Mouse (Mus musculus) MEL (cell line): ENCODE data around the gene Lman1l. TPM values are rescaled to one million over a fixed set of nuclear protein-coding genes. Genes with fewer than 3 reads are reported as not detected.
A peak's percentile ranks its signal among the peaks of the same experiment; 100 is the strongest.

Experiments
- DNase-seq: peaks from one replicate; pipeline ENCODE4 v3.0.0; 2011; ENCODE audit warnings: low read depth, low spot score
- H3K27ac ChIP-seq: 2 replicates; pipeline ENCODE4 v1.5.1; 2012; ENCODE audit warnings: low read depth, mild to moderate bottlenecking, control low read depth, low read length, moderate library complexity; ENCODE audit not compliant: control insufficient read depth
- H3K27me3 ChIP-seq, 2 experiments: fragments of 150-350 bp in 1 of 2; sonication (generic) in 1 of 2; 2 replicates each; pipeline ENCODE4 v1.6.1; 2012; ENCODE audit warnings: low read length in 2 of 2, mild to moderate bottlenecking in 2 of 2, improper control_type of control experiment in 1 of 2, moderate library complexity in 1 of 2; ENCODE audit not compliant: insufficient read depth in 2 of 2, control insufficient read depth in 1 of 2
- H3K36me3 ChIP-seq, 2 experiments: 2 replicates each; pipeline ENCODE4 v1.6.1; 2012 to 2014; ENCODE audit warnings: low read length in 2 of 2, improper control_type of control experiment in 1 of 2, inconsistent platforms in 1 of 2, mild to moderate bottlenecking in 1 of 2; ENCODE audit not compliant: insufficient read depth in 2 of 2, control insufficient read depth in 1 of 2
- H3K4me1 ChIP-seq, 2 experiments: fragments of 150-350 bp in 1 of 2; sonication (generic) in 1 of 2; 2 replicates each; pipeline ENCODE4 v1.6.1; 2012; ENCODE audit warnings: low read length in 2 of 2, improper control_type of control experiment in 1 of 2, mild to moderate bottlenecking in 1 of 2; ENCODE audit not compliant: insufficient read depth in 2 of 2, control insufficient read depth in 1 of 2
- H3K4me3 ChIP-seq, 2 experiments: fragments of 150-350 bp in 1 of 2; sonication (generic) in 1 of 2; 2 replicates each; pipeline ENCODE4 v1.5.1; 2012; ENCODE audit warnings: low read depth in 2 of 2, low read length in 2 of 2, mild to moderate bottlenecking in 2 of 2, moderate library complexity in 2 of 2, control low read depth in 1 of 2, improper control_type of control experiment in 1 of 2; ENCODE audit not compliant: control insufficient read depth in 1 of 2, insufficient read depth in 1 of 2
- H3K79me2 ChIP-seq: 2 replicates; pipeline ENCODE4 v1.6.1; 2012; ENCODE audit warnings: mild to moderate bottlenecking, low read length, moderate library complexity; ENCODE audit not compliant: control insufficient read depth, poor library complexity, insufficient read depth
- H3K9ac ChIP-seq: 2 replicates; pipeline ENCODE4 v1.6.1; 2012; ENCODE audit warnings: low read depth, mild to moderate bottlenecking, control low read depth, low read length, moderate library complexity; ENCODE audit not compliant: control insufficient read depth, poor library complexity, severe bottlenecking
- H3K9me3 ChIP-seq: fragments of 150-350 bp; sonication (generic); replicated peaks from 2 replicates; pipeline ENCODE4 v1.6.1; 2012; ENCODE audit warnings: mild to moderate bottlenecking, low read length, improper control_type of control experiment, moderate library complexity; ENCODE audit not compliant: insufficient read depth
- CHD1 ChIP-seq: IDR thresholded peaks from 2 replicates; pipeline ENCODE4 v1.6.1; 2012; ENCODE audit warnings: low read depth, mild to moderate bottlenecking, inconsistent platforms, low read length, improper control_type of control experiment
- CHD2 ChIP-seq: IDR thresholded peaks from 2 replicates; pipeline ENCODE4 v1.6.1; 2011; ENCODE audit warnings: low read length, improper control_type of control experiment
- ELF1 ChIP-seq: IDR thresholded peaks from 2 replicates; pipeline ENCODE4 v1.6.1; 2014; ENCODE audit warnings: low read depth, mild to moderate bottlenecking, inconsistent platforms, low read length, improper control_type of control experiment, moderate library complexity
- EP300 ChIP-seq, 2 experiments: IDR thresholded peaks; 2 replicates each; pipeline ENCODE4 v1.6.1; 2011; ENCODE audit warnings: improper control_type of control experiment in 2 of 2, low read length in 2 of 2, low read depth in 1 of 2, mild to moderate bottlenecking in 1 of 2
- ETS1 ChIP-seq: IDR thresholded peaks from 2 replicates; pipeline ENCODE4 v1.6.1; 2012; ENCODE audit warnings: low read depth, mild to moderate bottlenecking, inconsistent platforms, low read length, improper control_type of control experiment, moderate library complexity
- GATA1 ChIP-seq: IDR thresholded peaks from 2 replicates; pipeline ENCODE4 v1.6.1; 2011; ENCODE audit warnings: low read depth, low read length, improper control_type of control experiment
- HCFC1 ChIP-seq: IDR thresholded peaks from 2 replicates; pipeline ENCODE4 v1.6.1; 2012; ENCODE audit warnings: low read depth, mild to moderate bottlenecking, inconsistent platforms, low read length, improper control_type of control experiment, moderate library complexity
- MAFK ChIP-seq: IDR thresholded peaks from 2 replicates; pipeline ENCODE4 v1.6.1; 2011; ENCODE audit warnings: low read depth, mild to moderate bottlenecking, low read length, improper control_type of control experiment, borderline replicate concordance
- MAX ChIP-seq: IDR thresholded peaks from 2 replicates; pipeline ENCODE4 v1.6.1; 2011; ENCODE audit warnings: low read length, improper control_type of control experiment
- MAZ ChIP-seq: IDR thresholded peaks from 2 replicates; pipeline ENCODE4 v1.6.1; 2012; ENCODE audit warnings: low read depth, mild to moderate bottlenecking, inconsistent platforms, low read length, improper control_type of control experiment
- MEF2A ChIP-seq: IDR thresholded peaks from 2 replicates; pipeline ENCODE4 v1.6.1; 2014; ENCODE audit warnings: low read depth, mild to moderate bottlenecking, inconsistent platforms, low read length, improper control_type of control experiment; ENCODE audit not compliant: poor library complexity, insufficient replicate concordance, severe bottlenecking; ENCODE audit errors: extremely low read depth
- MXI1 ChIP-seq: IDR thresholded peaks from 2 replicates; pipeline ENCODE4 v1.6.1; 2011; ENCODE audit warnings: mild to moderate bottlenecking, low read depth, low read length, improper control_type of control experiment
- MYC ChIP-seq: IDR thresholded peaks from 2 replicates; pipeline ENCODE4 v1.6.1; 2011; ENCODE audit warnings: low read depth, mild to moderate bottlenecking, low read length, improper control_type of control experiment, moderate library complexity
- NRF1 ChIP-seq: IDR thresholded peaks from 2 replicates; pipeline ENCODE4 v1.6.1; 2014; ENCODE audit warnings: low read depth, mild to moderate bottlenecking, inconsistent platforms, low read length, improper control_type of control experiment, moderate library complexity; ENCODE audit not compliant: poor library complexity, insufficient read depth, severe bottlenecking
- POLR2A ChIP-seq, 2 experiments: IDR thresholded peaks; 2 replicates each; pipeline ENCODE4 v1.6.1; 2011 to 2012; ENCODE audit warnings: low read length in 2 of 2, mild to moderate bottlenecking in 2 of 2, control low read depth in 1 of 2, improper control_type of control experiment in 1 of 2, low read depth in 1 of 2, moderate library complexity in 1 of 2; ENCODE audit not compliant: control insufficient read depth in 1 of 2, insufficient read depth in 1 of 2, poor library complexity in 1 of 2
- RAD21 ChIP-seq: IDR thresholded peaks from 2 replicates; pipeline ENCODE4 v1.6.1; 2011; ENCODE audit warnings: mild to moderate bottlenecking, low read depth, low read length, improper control_type of control experiment
- SIN3A ChIP-seq: IDR thresholded peaks from 2 replicates; pipeline ENCODE4 v1.6.1; 2012; ENCODE audit warnings: low read length, improper control_type of control experiment, inconsistent platforms
- SMC3 ChIP-seq: IDR thresholded peaks from 2 replicates; pipeline ENCODE4 v1.6.1; 2011; ENCODE audit warnings: low read depth, low read length, improper control_type of control experiment
- TAL1 ChIP-seq: IDR thresholded peaks from 2 replicates; pipeline ENCODE4 v1.6.1; 2012; ENCODE audit warnings: mild to moderate bottlenecking, inconsistent platforms, low read length, moderate library complexity, mixed read lengths
- TBP ChIP-seq: IDR thresholded peaks from 2 replicates; pipeline ENCODE4 v1.8.0; 2011; ENCODE audit warnings: low read depth, low read length, improper control_type of control experiment
- TCF12 ChIP-seq: IDR thresholded peaks from 2 replicates; pipeline ENCODE4 v1.6.1; 2014; ENCODE audit warnings: low read depth, mild to moderate bottlenecking, inconsistent platforms, low read length, improper control_type of control experiment, moderate library complexity
- UBTF ChIP-seq: IDR thresholded peaks from 2 replicates; pipeline ENCODE4 v1.6.1; 2012; ENCODE audit warnings: low read depth, mild to moderate bottlenecking, inconsistent platforms, low read length, improper control_type of control experiment, moderate library complexity, borderline replicate concordance; ENCODE audit not compliant: insufficient read depth
- USF2 ChIP-seq, 2 experiments: IDR thresholded peaks; 2 replicates each; pipeline ENCODE4 v1.6.1; 2011 to 2012; ENCODE audit warnings: improper control_type of control experiment in 2 of 2, low read length in 2 of 2, borderline replicate concordance in 1 of 2, inconsistent platforms in 1 of 2, low read depth in 1 of 2, mild to moderate bottlenecking in 1 of 2; ENCODE audit not compliant: insufficient read depth in 1 of 2
- ZKSCAN1 ChIP-seq: IDR thresholded peaks from 2 replicates; pipeline ENCODE4 v1.6.1; 2012; ENCODE audit warnings: low read depth, mild to moderate bottlenecking, inconsistent platforms, low read length, improper control_type of control experiment, moderate library complexity
- ZMIZ1 ChIP-seq: IDR thresholded peaks from 2 replicates; pipeline ENCODE4 v1.6.1; 2012; ENCODE audit warnings: low read depth, mild to moderate bottlenecking, inconsistent platforms, low read length, improper control_type of control experiment, moderate library complexity
- ZNF384 ChIP-seq: IDR thresholded peaks from 2 replicates; pipeline ENCODE4 v1.6.1; 2012; ENCODE audit warnings: low read depth, mild to moderate bottlenecking, inconsistent platforms, low read length, improper control_type of control experiment
- polyA plus RNA-seq, 2 experiments: library from polyadenylated mRNA; stranded (reverse) in 1 of 2; unstranded in 1 of 2; fragments of >175 nt in 1 of 2; fragments of >200 nt in 1 of 2; gene quantifications; 2 replicates each; pipeline versions ENCODE4 v1.2.1 to v1.2.4; 2012; ENCODE audit warnings: low replicate concordance in 2 of 2, low read depth in 1 of 2; ENCODE audit not compliant: insufficient read length in 2 of 2, insufficient read depth in 1 of 2, missing spikeins in 1 of 2
- total RNA-seq: library from RNA; depleted of rRNA; stranded (reverse); fragments of 300-350 nt; gene quantifications from 2 replicates; pipeline ENCODE4 v1.2.3, GENCODE M21; 2012

The Lman1l gene
- total and polyA plus RNA-seq, 3 experiments: 0.08 to 0.11 TPM; not detected in 1

GRCm38 (mm10) chr9:57640384-57640783 is 19.8 kb upstream of the Lman1l start:
- H3K4me1 ChIP-seq: peaks cover 27 to 63% of the 10 kb centered on the region in 2 experiments
- peak overlapping the region; percentile 55 for H3K27ac ChIP-seq
- H3K4me3 ChIP-seq: peak overlapping the region in 1 of 2 experiments; percentile 9; a peak in 2 of 4 replicates
- H3K27me3 ChIP-seq: no peaks in the 10 kb centered on the region
- TF ChIP-seq CHD2 (no peak), MAZ (no peak), TBP (peak; percentile 64; the same call in 1 of the 2 replicates), TCF12 (peak; percentile 45; the same call in 1 of the 2 replicates), SIN3A (peak; percentile 86), MYC (0 out of 2 replicates have a peak, but pooled peaks have one; percentile 52), UBTF (peak; percentile 44; the same call in 1 of the 2 replicates), HCFC1 (peak; percentile 46; the same call in 1 of the 2 replicates), ZNF384 (no peak), POLR2A (IDR thresholded peaks at IDR 0.05; ENCODE audit: control insufficient read depth in 1 of 2, insufficient read depth in 1 of 2, low read depth in 1 of 2, low read length in 2 of 2, poor library complexity in 1 of 2) (peak in 1 of 2 experiments; percentile 44; a peak in 1 of 4 replicates), RAD21 (no peak), MXI1 (peak; percentile 89), GATA1 (no peak), SMC3 (no peak), ZKSCAN1 (no peak), USF2 (IDR thresholded peaks at IDR 0.05; ENCODE audit: borderline replicate concordance in 1 of 2, insufficient read depth in 1 of 2, low read depth in 1 of 2, low read length in 2 of 2) (no peak), TAL1 (no peak), MEF2A (no peak), EP300 (IDR thresholded peaks at IDR 0.05; ENCODE audit: low read depth in 1 of 2, low read length in 2 of 2) (0 out of 4 replicates have a peak, but pooled peaks of 1 of the 2 experiments have one; percentile 28), CHD1 (no peak), MAX (peak; percentile 58), NRF1 (0 out of 2 replicates have a peak, but pooled peaks have one; percentile 14), ELF1 (peak; percentile 94), ETS1 (peak; percentile 58; the same call in 1 of the 2 replicates), ZMIZ1 (no peak; the same call in 1 of the 2 replicates), MAFK (no peak)
- DNase-seq: peak; percentile 93
- H3K36me3 ChIP-seq: peaks cover 6 to 58% of the 10 kb centered on the region in 2 experiments
- H3K79me2 ChIP-seq: peaks cover 97% of the 10 kb centered on the region
- no peaks in the 10 kb centered on the region for H3K9me3 ChIP-seq
- H3K9ac ChIP-seq: peak overlapping the region; percentile 49
